Mouse (Mus musculus) megakaryocyte, embryonic 14.5 days (primary cell): Measurements from ENCODE around the gene Epn3.

ENCODE experiments used
- FLI1 ChIP-seq: IDR thresholded peaks from 2 replicates; pipeline ENCODE4 v1.6.1; 2012; ENCODE audit warnings: low read length, inconsistent platforms, mixed read lengths
- GATA1 ChIP-seq: IDR thresholded peaks from 3 replicates; pipeline ENCODE4 v1.6.1; 2012; ENCODE audit warnings: mixed read lengths, low read length, inconsistent platforms, borderline replicate concordance

DNA sequence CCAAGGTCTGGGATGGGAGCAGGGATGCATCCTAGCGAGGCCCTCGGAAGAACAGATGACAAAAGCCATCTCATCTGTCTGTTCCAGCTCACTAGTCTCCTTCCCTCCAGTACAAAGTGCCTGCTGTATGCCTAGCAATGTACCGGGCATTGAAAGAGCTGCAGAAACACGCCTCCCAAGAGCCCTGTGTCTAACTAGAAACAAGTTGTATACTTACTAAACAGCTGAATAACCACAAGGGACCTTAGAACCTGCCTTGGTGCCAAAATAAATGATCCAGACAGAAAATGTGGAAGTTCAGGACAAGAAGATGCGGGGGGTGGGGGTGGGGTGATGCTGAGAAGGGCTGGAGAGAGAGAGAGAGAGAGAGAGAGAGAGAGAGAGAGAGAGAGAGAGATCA lies 54.9 kb downstream of the Epn3 start:
- TF ChIP-seq FLI1 = no peak
- TF ChIP-seq GATA1 = no peak
